Mouse (Mus musculus): ENCODE data around the gene Gm5105.

Gm5105 gene

GRCm38 (mm10) chr3:138068103-138068502 is 915 bp upstream of the Gm5105 start:
- no peak for DNase-seq (ENCODE audit: low spot score in 2 of 2)

GRCm38 (mm10) chr3:138066348-138066856 is 786 bp downstream of the Gm5105 start:
- no peak for DNase-seq (ENCODE audit: low spot score in 2 of 2)

GRCm38 (mm10) chr3:138065930-138066329 is 1.3 kb downstream of the Gm5105 start:
- DNase-seq (ENCODE audit: low spot score in 2 of 2), result no peak

- no peak for DNase-seq (ENCODE audit: low spot score in 2 of 2)
These were observed 2.2 kb downstream of the Gm5105 start, which contains the start of gene 1110002E22Rik for GRCm38 (mm10) chr3:138064732-138065645. Gene 1110002E22Rik (plus strand): TSS chr3:138065052.

- peak; percentile 37 to 67 for DNase-seq (ENCODE audit: low spot score in 2 of 2)
These were observed 3.4 kb downstream of the Gm5105 start for GRCm38 (mm10) chr3:138063731-138064329.

- no peak for DNase-seq (ENCODE audit: low spot score in 2 of 2)
These were observed 4.5 kb downstream of the Gm5105 start for GRCm38 (mm10) chr3:138062673-138063072.

- DNase-seq (ENCODE audit: low spot score in 2 of 2), result no peak
These were observed 5.8 kb downstream of the Gm5105 start for GRCm38 (mm10) chr3:138061205-138061911.

GRCm38 (mm10) chr3:138060429-138060828 is 6.8 kb downstream of the Gm5105 start:
- DNase-seq (ENCODE audit: low spot score in 2 of 2), result no peak

GRCm38 (mm10) chr3:138058226-138058625 is 9.0 kb downstream of the Gm5105 start:
- no peak for DNase-seq (ENCODE audit: low spot score in 2 of 2)

- DNase-seq (ENCODE audit: low spot score in 2 of 2), result no peak
These were observed 10.2 kb downstream of the Gm5105 start for GRCm38 (mm10) chr3:138056976-138057375.

- DNase-seq (ENCODE audit: low spot score in 2 of 2), result no peak
These were observed 13.2 kb downstream of the Gm5105 start for GRCm38 (mm10) chr3:138053969-138054368.

GRCm38 (mm10) chr3:138051431-138051830 is 15.8 kb downstream of the Gm5105 start:
- no peak for DNase-seq (ENCODE audit: low spot score in 2 of 2)

- DNase-seq (ENCODE audit: low spot score in 2 of 2), result no peak
These were observed 16.4 kb downstream of the Gm5105 start for GRCm38 (mm10) chr3:138050772-138051171.

- DNase-seq (ENCODE audit: low spot score in 2 of 2), result no peak
These were observed 17.6 kb downstream of the Gm5105 start for GRCm38 (mm10) chr3:138049555-138049954.

- DNase-seq (ENCODE audit: low spot score in 2 of 2), result no peak
These were observed 23.9 kb downstream of the Gm5105 start for GRCm38 (mm10) chr3:138043316-138043715.

- no peak for DNase-seq (ENCODE audit: low spot score in 2 of 2)
These were observed 25.4 kb downstream of the Gm5105 start for GRCm38 (mm10) chr3:138041591-138042301.

GRCm38 (mm10) chr3:138040938-138041337 is 26.2 kb downstream of the Gm5105 start:
- DNase-seq (ENCODE audit: low spot score in 2 of 2), result no peak

- DNase-seq (ENCODE audit: low spot score in 2 of 2), result no peak
These were observed 33.2 kb downstream of the Gm5105 start for GRCm38 (mm10) chr3:138033986-138034385.

- DNase-seq (ENCODE audit: low spot score in 2 of 2), result no peak
These were observed 36.6 kb downstream of the Gm5105 start for GRCm38 (mm10) chr3:138030563-138030962.

GRCm38 (mm10) chr3:138029351-138029750 is 37.8 kb downstream of the Gm5105 start:
- DNase-seq (ENCODE audit: low spot score in 2 of 2), result no peak

- DNase-seq (ENCODE audit: low spot score in 2 of 2), result no peak
These were observed 39.4 kb downstream of the Gm5105 start for GRCm38 (mm10) chr3:138027575-138028362.

Data from urinary bladder, postnatal 4 days (tissue).